Mouse (Mus musculus): ENCODE data around the gene Wfdc17. TPM values are rescaled to one million over a fixed set of nuclear protein-coding genes. Genes with fewer than 3 reads are reported as not detected.

Wfdc17 gene
- total RNA-seq, 1 experiment from 2014 or later, result 0.88 TPM

GRCm38 (mm10) chr11:83740443-83740991, 36.7 kb downstream of the Wfdc17 start:
- no peak for DNase-seq

- DNase-seq, result no peak
Measured at GRCm38 (mm10) chr11:83741841-83742240, 38.0 kb downstream of the Wfdc17 start.

DNA sequence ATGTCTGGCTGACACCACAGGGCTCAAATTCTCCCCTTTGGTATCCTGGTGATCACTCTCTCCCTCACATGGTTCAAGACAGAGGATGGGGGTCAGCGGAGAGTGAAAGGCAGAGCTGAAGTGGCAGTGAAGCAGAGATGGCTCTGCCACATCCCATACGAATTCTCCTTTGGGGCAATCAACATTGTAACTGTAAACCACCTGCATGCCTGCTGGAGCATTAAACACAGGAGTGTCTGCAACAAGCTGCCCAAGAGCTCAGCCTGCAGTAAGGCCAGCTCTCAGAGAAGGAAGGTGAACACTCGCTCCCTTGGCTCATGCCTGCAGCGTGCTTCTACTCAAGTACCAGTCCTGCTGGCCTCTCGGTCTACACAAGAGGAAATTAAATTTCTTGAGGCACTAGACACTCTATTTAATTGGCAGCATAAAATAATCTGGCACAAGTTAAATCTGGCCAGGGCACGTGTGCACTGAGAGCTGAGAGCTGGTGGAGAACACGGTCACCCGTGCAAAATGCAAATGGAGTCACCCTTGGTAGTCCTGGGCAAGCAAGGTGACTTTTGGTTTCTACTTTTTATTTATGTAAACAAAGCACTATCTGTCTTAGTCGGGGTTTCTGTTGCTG, 39.1 kb downstream of the Wfdc17 start:
- DNase-seq, result no peak

DNA sequence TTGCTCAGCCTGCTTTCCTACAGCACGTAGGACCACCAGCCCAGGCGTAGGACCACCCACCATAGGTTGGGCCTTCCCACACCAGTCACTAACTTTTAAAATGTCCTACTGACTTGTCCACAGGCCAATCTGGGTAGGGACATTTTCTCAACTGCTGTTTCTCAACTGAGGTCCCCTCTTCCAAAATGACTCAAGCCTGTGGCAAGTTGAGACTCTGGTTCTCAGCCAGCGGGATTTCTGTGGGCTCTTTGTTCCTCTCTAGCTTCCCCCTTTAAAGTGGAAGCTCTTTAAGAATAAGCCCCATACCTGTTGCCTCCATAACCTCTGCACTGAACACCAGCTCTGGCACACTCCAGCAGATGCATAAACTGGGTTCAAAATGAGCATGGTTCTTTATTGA, 39.7 kb downstream of the Wfdc17 start:
- DNase-seq, result no peak

GRCm38 (mm10) chr11:83746152-83746551, 42.4 kb downstream of the Wfdc17 start:
- DNase-seq, result no peak

DNA sequence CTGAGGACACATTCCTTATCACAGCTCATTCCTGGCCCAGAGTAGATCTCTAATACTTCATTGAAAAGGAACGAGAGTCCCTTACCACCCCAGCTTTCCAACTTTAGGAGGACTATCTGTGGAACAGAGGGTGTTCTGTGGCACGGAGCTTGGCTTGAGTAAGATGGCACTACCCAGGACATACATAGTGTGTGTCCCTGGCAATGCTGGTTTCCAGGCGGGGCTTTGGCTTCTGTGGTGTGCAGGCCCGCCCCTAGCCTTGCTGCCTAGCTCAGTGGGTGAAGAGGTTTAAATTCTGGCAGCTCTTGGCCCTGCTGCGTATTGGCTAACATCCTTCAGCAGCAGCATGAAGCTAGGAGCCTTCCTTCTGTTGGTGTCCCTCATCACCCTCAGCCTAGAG, 42.9 kb downstream of the Wfdc17 start, which contains the start of gene Wfdc21:
TSS of gene Wfdc21 (plus strand) at position 260 of the 400 bp plus-strand sequence.
- no peak for DNase-seq

DNA sequence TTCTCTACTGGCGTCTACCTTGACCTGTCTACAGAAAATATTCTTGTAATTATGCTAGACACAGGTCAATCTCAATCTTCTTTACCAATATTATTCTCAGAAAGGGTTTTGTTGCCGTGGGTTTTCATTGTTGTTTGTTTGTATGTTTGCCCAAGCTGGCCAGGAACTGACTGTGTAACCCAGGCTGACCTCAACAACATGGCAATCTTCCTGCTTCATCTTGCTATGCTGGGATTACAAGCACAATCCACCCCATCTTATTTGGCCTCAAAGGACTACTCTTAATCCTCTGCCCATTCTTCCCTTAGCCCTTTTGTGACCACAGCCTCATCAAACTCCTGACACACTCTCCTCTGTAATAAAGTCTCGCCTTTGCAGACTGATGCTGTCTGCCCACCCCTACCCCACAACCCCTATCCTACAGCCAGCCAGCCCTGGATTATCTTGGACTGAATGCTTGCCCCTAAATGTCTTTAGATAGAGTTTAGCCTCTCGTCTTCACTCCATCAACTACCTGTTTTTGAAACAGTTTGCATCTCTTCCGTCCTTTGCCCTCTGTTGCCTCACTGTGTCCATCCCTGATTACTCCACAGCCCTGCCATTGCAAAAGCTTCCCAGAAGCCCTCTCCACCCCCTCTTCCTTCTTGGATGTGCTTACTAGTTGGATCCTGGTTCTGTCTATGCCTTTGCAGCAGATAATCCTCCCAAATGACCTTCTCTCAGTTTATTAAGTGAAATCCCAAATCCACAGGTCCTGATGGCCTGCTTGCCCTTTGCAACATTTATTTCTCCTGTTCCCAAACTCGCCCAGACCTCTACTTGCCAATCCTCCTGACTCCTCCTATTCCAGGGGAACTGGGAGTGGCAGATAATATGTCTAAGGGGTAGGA, 43.8 kb downstream of the Wfdc17 start:
- no peak for DNase-seq

DNA sequence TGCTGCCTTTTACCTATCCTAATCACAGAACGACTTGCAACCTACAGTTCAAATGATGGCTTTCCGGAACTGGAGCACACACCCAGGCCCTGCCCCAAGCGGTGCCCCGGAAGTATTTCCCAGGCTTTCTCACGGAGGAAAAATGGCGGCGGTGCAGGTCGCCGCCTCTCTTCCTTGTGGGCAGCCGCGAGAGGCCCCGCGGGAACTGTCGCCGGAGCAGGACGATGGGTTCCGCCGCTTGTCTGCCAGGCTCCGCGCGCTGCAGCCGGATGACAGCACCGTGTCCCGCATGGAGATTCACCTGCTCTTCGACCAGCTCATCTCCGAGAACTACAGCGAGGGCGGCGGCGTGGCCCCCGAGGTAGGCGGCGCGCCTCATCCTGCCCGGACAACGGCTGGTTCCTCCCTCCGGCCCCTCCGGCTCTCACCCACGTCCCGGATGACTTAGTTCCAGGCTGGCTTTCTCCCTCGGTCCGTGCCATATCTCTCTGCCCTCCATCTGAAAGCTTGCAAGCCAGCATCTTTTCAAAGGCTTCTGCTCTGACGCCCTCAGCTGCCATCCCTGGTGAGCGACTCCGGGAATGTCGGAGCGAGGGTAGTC, 49.9 kb downstream of the Wfdc17 start, which contains the start of gene Heatr6:
TSS of gene Heatr6 (plus strand) at position 116 of the 601 bp plus-strand sequence.
- peak; percentile 89 for DNase-seq

DNA sequence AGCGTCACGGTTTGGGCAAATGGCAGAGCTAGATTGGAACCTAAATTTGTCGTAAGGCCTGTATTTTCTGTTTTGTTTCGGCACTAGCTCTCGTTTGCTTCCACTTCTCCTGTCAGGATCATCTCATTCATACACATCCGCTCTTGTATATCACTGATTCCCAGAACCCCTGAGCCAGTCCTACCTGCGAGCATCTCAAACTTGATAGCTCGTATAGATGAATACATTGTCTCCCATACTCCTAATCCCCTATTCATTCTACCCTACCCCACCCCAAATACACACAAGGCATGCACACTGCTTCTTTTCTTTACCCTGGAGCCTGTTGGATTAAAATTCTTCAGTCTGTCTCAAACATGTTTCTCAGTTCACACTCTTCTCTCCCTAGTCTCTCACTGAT, 50.4 kb downstream of the Wfdc17 start:
- no peak for DNase-seq

Other genes with a start within 250 kb of the Wfdc17 start
- gene Mmp28, start 240.9 kb upstream of the Wfdc17 start, total RNA-seq (2021), result 6.7 and 8.0 TPM in 2 replicates
- 72.8 and 73.5 TPM in 2 replicates for gene Taf15, start 230.9 kb upstream of the Wfdc17 start, total RNA-seq (2021)
- gene Heatr9, start 181.8 kb upstream of the Wfdc17 start, total RNA-seq (2021), result not detected in 2 replicates
- gene Ccl5, start 173.5 kb upstream of the Wfdc17 start, total RNA-seq (2021), result 0.88 TPM in 1 of 2 replicates, not detected in the other
- gene Ccl9, start 125.4 kb upstream of the Wfdc17 start, total RNA-seq (2021), result 2.3 and 4.9 TPM in 2 replicates
- gene Ccl6, start 110.9 kb upstream of the Wfdc17 start, total RNA-seq (2021), result 5.9 and 6.0 TPM in 2 replicates
- not detected in 2 replicates for gene Rpl9-ps1, start 58.4 kb upstream of the Wfdc17 start, total RNA-seq (2021)
- gene Ccl3, start 54.6 kb upstream of the Wfdc17 start, total RNA-seq (2021), result 0.43 TPM in 1 of 2 replicates, not detected in the other
- gene Ccl4, start 41.4 kb upstream of the Wfdc17 start, total RNA-seq (2021), result not detected in 2 replicates
- gene Wfdc18, start 5.0 kb downstream of the Wfdc17 start, total RNA-seq (2021), result not detected in 2 replicates
- gene Wfdc21, start 42.9 kb downstream of the Wfdc17 start, total RNA-seq (2021), result not detected in 2 replicates
- 17.0 and 17.1 TPM in 2 replicates for gene Heatr6, start 49.7 kb downstream of the Wfdc17 start, total RNA-seq (2021)
- 0.24 TPM in 1 of 2 replicates, not detected in the other for gene Hnf1b, start 146.1 kb downstream of the Wfdc17 start, total RNA-seq (2021)
- 19.3 and 21.0 TPM in 2 replicates for gene Ddx52, start 238.1 kb downstream of the Wfdc17 start, total RNA-seq (2021)